Mouse (Mus musculus) 3T3-L1 (cell line): ENCODE data around the gene Etv6.
"Not testable (repeated sequence)": the region's sequence is repeated elsewhere in the genome, so short reads cannot be mapped to it uniquely, and the experiment has no call there.

Source experiments
- DNase-seq: peaks from one replicate; pipeline ENCODE4 v3.0.0-alpha.2; 2015; ENCODE audit warnings: low read depth, low spot score

Etv6 gene

GRCm38 (mm10) chr6:134035490-134036405, at the start of gene Etv6:
Gene Etv6, plus strand, starts transcription at chr6:134035700.
- DNase-seq, result peak; percentile 89

GRCm38 (mm10) chr6:133986161-133986560, 49.3 kb upstream of the Etv6 start:
- DNase-seq, result no peak

- DNase-seq, result no peak
These were observed 48.4 kb upstream of the Etv6 start for GRCm38 (mm10) chr6:133987068-133987591.

GRCm38 (mm10) chr6:133988011-133988410, 47.5 kb upstream of the Etv6 start:
- DNase-seq, result no peak

GRCm38 (mm10) chr6:133997461-133997860, 38.0 kb upstream of the Etv6 start:
- no peak for DNase-seq

- no peak for DNase-seq
These were observed 37.6 kb upstream of the Etv6 start for GRCm38 (mm10) chr6:133997935-133998334.

GRCm38 (mm10) chr6:134014488-134015110, 20.9 kb upstream of the Etv6 start:
- DNase-seq, result not testable (repeated sequence)

GRCm38 (mm10) chr6:134018807-134019206, 16.7 kb upstream of the Etv6 start:
- DNase-seq, result no peak

GRCm38 (mm10) chr6:134020821-134021220, 14.7 kb upstream of the Etv6 start:
- no peak for DNase-seq

- no peak for DNase-seq
These were observed 9.2 kb upstream of the Etv6 start for GRCm38 (mm10) chr6:134026264-134026663.

GRCm38 (mm10) chr6:134027022-134027421, 8.5 kb upstream of the Etv6 start:
- DNase-seq, result no peak

- no peak for DNase-seq
These were observed 3.0 kb upstream of the Etv6 start for GRCm38 (mm10) chr6:134032451-134032850.

GRCm38 (mm10) chr6:134034436-134034835, 1.1 kb upstream of the Etv6 start:
- no peak for DNase-seq

- DNase-seq, result peak; percentile 81
These were observed 503 bp upstream of the Etv6 start for GRCm38 (mm10) chr6:134034904-134035489.

- DNase-seq, result peak; percentile 60
These were observed 1.0 kb downstream of the Etv6 start for GRCm38 (mm10) chr6:134036491-134036911.

GRCm38 (mm10) chr6:134036951-134037431, 1.5 kb downstream of the Etv6 start:
- peak; percentile 60 for DNase-seq

- DNase-seq, result no peak
These were observed 2.5 kb downstream of the Etv6 start for GRCm38 (mm10) chr6:134037960-134038359.

- DNase-seq, result peak; percentile 33
These were observed 3.4 kb downstream of the Etv6 start for GRCm38 (mm10) chr6:134038881-134039280.

GRCm38 (mm10) chr6:134039351-134039750, 3.9 kb downstream of the Etv6 start:
- no peak for DNase-seq

GRCm38 (mm10) chr6:134040312-134040711, 4.8 kb downstream of the Etv6 start:
- DNase-seq, result no peak

GRCm38 (mm10) chr6:134041286-134041685, 5.8 kb downstream of the Etv6 start:
- no peak for DNase-seq

GRCm38 (mm10) chr6:134041916-134042315, 6.4 kb downstream of the Etv6 start:
- no peak for DNase-seq
